Mouse (Mus musculus): ENCODE data around the gene Htr1a.

GRCm38 (mm10) chr13:105411535-105412326, 31.7 kb upstream of the Htr1a start:
- TF ChIP-seq CTCF (IDR thresholded peaks at IDR 0.05; ENCODE audit: low read depth), result no peak
- TF ChIP-seq EP300 (optimal IDR thresholded peaks at IDR 0.05), result no peak

Data from stomach, postnatal 0 days (tissue).